Mouse (Mus musculus): ENCODE data around the gene Strada. TPM values are rescaled to one million over a fixed set of nuclear protein-coding genes. Genes with fewer than 3 reads are reported as not detected.
"Not testable (repeated sequence)": the region's sequence is repeated elsewhere in the genome, so short reads cannot be mapped to it uniquely, and the experiment has no call there.

Gene Strada
- total RNA-seq, 2 experiments from 2014 or later, result 27.5 to 28.2 TPM

GRCm38 (mm10) chr11:106159921-106160840, 41.8 kb downstream of the Strada start:
- peak; percentile 83 to 94 for DNase-seq (ENCODE audit: extremely low spot score in 1 of 2, low spot score in 2 of 2)
- intact Hi-C loops (cut with DNase I), result loop anchor here (2.0 kb wide), 1 partner anchor 33 kb away; no protein-coding TSS in a partner anchor

- peak in 1 of 2 experiments; percentile 76 for DNase-seq (ENCODE audit: extremely low spot score in 1 of 2, low spot score in 2 of 2)
- intact Hi-C loops (cut with DNase I), result no loop called here
These were observed 42.6 kb downstream of the Strada start for GRCm38 (mm10) chr11:106159216-106159920.

DNA sequence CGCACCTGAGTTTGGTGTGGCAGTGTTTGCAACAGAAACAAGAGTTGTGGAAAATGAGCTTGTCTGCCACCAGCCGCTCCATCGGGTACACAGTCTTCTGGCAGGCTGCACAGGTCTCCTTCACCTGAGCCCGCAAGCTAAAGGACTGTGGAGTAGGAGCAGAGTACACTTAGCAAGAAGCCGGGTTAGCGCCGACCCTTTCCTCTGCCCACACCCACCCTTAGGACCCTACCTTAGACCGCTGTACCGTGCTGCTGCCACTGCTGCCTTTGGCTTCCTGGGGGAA, 43.1 kb downstream of the Strada start:
- intact Hi-C loops (cut with DNase I), result no loop called here
- DNase-seq (ENCODE audit: extremely low spot score in 1 of 2, low spot score in 2 of 2), result no peak

DNA sequence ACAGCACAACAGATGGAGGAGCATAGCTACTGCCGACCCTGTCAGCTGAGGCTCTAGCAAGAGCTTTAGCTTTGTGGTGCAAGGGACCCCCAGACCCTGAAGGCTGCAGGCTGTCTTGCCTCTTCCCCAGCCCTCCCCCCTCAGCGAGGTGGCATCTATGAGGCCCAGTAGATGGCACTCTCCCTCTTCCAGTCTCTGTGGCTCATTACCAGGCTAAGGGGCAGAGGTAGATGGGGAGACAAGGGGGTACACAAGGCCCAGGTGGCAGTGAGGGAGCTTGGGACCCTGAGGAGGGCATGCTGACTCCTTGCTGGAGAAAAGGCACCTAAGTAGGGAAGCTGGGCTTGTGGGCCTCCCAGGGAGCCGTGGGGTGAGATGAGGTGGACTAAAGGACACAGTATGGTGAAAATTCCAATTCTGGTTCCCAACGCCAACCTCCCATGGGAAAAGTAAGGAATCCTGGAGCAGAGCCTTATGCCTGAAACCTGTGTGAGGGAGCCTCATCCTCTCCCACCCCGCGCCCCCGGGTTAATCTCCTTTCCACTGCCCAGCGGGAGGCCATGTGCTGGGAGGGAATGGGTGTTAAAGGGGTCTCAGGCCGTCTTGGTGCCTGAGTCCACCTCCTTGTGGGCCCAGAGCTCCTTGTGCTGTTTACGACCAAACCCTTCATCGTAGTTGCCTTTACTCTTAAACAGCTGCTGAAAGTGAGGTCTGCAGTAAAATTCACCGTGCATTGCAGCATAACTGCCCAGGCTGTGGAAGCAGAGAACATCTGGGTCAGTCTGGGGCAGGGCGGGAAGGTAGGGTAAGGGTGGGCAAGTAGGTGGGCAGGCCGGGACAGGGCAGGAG, 43.7 kb downstream of the Strada start:
- intact Hi-C loops (cut with DNase I), result no loop called here
- DNase-seq (ENCODE audit: extremely low spot score in 1 of 2, low spot score in 2 of 2), result peak in 1 of 2 experiments; percentile 54

DNA sequence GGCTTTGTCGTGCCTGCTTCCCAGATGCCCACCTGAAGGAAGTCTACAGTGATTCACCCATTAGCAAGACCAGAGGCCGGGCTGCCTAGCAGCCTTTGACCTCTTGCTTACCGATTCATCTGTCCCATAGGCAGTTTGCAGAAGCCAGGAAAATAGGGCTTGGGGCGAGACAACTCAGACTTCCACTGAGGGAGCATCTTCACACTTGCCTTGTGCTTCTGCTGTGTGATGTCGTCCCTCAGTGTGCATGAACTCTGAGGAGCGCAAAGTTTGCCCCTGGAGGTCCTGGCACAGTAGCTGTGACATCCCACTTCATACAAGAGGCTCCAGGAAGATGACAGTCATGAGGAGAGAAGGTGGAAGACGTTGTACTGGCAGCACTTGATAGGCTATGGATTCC, 44.8 kb downstream of the Strada start:
- intact Hi-C loops (cut with DNase I), result no loop called here
- DNase-seq (ENCODE audit: extremely low spot score in 1 of 2, low spot score in 2 of 2), result no peak

DNA sequence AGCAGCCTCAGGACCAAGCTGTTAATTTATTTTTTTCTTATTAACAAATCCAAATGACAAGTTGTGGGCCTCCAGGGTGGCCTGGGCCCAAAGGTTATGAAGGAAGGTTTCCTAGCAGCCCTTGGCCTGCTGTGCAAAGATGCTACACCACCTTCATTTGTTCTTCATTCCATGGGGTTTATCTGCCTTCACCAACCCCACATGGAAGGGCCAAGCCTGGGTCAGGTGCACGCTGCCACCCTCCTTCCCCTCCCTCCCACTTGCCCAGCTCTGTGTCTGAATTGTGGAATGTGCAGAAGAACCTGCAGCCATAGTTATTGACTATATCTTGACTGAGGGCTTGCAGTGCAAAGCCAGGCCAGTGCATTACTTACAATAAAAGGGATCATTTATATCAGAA, 45.7 kb downstream of the Strada start:
- no peak for DNase-seq (ENCODE audit: extremely low spot score in 1 of 2, low spot score in 2 of 2)
- intact Hi-C loops (cut with DNase I), result no loop called here

GRCm38 (mm10) chr11:106155761-106156160, 46.2 kb downstream of the Strada start:
- no peak for DNase-seq (ENCODE audit: extremely low spot score in 1 of 2, low spot score in 2 of 2)
- intact Hi-C loops (cut with DNase I), result no loop called here

DNA sequence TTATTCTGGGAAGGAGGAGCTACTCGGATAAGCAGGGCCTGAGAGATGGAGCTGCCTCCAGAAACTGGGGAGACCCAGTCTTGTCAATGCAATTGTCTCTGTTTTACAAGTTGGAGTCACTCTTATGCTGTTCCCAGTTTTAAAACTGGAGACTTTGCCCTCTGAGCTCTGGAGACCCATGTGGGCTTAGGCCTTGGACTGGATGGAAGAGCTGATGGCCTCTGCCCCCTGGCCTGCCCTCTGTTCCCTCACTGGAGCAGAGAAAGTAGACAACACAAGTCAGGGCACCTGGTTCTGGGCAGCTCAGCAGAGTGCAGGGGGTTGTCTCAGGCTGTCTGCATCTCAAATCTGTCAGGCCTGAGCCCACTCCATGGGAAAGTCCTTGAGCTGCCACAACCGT, 47.2 kb downstream of the Strada start:
- intact Hi-C loops (cut with DNase I), result no loop called here
- DNase-seq (ENCODE audit: extremely low spot score in 1 of 2, low spot score in 2 of 2), result no peak

DNA sequence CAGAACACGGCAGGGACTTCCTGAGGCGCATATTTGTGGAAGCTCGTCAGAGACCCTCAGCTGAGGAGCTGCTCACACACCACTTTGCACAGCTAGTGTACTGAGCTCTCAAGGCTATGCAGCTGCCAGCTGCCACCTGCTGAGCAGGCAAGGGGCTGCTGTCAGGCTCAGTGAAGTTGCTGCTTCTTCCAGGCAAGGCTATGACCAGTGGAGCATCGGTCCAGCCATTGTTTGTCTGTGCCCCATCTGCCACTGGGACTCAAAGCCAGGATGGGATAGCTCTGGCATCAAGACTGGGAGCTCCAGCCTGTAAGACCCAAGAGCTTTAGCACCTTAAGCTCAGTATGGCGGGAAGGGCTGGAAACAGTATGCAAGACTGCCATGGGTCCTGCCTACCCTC, 47.9 kb downstream of the Strada start:
- DNase-seq (ENCODE audit: extremely low spot score in 1 of 2, low spot score in 2 of 2), result no peak
- intact Hi-C loops (cut with DNase I), result no loop called here

DNA sequence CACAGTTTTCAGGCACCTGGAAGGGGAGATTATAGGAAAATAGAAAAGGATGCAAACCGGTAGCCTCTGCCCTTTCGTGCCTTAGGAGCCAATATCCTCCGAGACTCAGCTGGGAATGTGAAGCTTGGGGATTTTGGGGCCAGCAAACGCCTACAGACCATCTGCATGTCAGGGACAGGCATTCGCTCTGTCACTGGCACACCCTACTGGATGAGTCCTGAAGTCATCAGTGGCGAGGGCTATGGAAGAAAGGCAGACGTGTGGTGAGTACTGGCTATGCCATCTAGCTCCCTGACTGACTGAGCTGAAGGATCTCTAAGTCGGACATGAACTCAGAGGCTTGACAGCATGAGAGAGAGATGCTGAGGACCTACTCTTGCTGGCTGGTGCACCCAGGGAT, 49.8 kb downstream of the Strada start:
- intact Hi-C loops (cut with DNase I), result no loop called here
- no peak for DNase-seq (ENCODE audit: extremely low spot score in 1 of 2, low spot score in 2 of 2)

GRCm38 (mm10) chr11:106151219-106151618, 50.7 kb downstream of the Strada start:
- intact Hi-C loops (cut with DNase I), result no loop called here
- no peak for DNase-seq (ENCODE audit: extremely low spot score in 1 of 2, low spot score in 2 of 2)

- intact Hi-C loops (cut with DNase I), result loop anchor here (5.0 kb wide), 1 partner anchor 43 kb away; no protein-coding TSS in a partner anchor
- DNase-seq (ENCODE audit: extremely low spot score in 1 of 2, low spot score in 2 of 2), result peak; percentile 27 to 92
These were observed 67.1 kb downstream of the Strada start for GRCm38 (mm10) chr11:106134580-106135528.

- intact Hi-C loops (cut with DNase I), result loop anchor here (5.0 kb wide), 1 partner anchor 40 kb away; no protein-coding TSS in a partner anchor
- no peak for DNase-seq (ENCODE audit: extremely low spot score in 1 of 2, low spot score in 2 of 2)
These were observed 69.5 kb downstream of the Strada start for GRCm38 (mm10) chr11:106132516-106132915.

GRCm38 (mm10) chr11:106129477-106129876, 72.5 kb downstream of the Strada start:
- intact Hi-C loops (cut with DNase I), result no loop called here
- DNase-seq (ENCODE audit: extremely low spot score in 1 of 2, low spot score in 2 of 2), result no peak

DNA sequence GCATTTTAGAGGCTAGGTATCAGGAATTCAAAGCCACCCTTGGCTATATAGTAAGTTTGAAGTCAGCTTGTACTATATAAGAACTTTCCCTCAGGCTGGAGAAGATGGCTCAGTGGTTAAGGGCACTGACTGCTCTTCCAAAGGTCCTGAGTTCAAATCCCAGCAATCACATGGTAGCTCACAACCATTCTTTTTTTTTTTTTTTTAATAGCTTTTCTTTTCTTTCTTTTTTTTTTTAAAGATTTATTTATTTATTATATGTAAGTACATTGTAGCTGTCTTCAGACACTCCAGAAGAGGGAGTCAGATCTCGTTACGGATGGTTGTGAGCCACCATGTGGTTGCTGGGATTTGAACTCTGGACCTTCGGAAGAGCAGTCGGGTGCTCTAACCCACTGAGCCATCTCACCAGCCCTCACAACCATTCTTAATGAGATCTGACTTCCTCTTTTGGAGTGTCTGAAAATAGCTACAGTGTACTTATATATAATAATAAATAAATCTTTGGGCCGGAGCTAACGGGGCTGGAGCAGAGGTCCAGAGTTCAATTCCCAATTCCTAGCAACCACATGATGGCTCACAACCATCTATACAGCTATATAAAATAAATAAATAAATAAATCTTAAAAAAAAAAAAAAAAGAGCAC, 75.1 kb downstream of the Strada start:
- intact Hi-C loops (cut with DNase I), result not testable (repeated sequence)

DNA sequence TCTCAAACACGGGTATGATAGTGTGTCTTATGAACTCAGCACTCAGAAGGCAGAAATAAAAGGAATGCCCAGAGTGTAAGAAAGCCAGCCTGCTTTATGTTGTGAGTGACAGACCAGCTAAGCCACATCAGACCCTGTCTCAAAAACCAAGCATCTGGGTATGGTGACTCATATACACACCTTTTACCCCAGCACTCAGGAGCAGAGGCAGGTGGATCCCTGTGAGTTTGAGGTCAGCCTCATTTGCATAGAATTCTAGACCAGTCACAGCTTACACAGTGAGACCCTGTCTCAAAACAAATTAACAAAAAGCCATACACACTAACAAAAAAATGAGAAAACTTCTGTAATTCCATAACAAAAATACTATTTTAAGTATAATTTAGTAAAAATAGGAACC, 76.1 kb downstream of the Strada start:
- DNase-seq (ENCODE audit: extremely low spot score in 1 of 2, low spot score in 2 of 2), result no peak
- intact Hi-C loops (cut with DNase I), result no loop called here

More for the DNA sequence above, 75.1 kb downstream of the Strada start:
- not testable (repeated sequence) for DNase-seq (ENCODE audit: extremely low spot score in 1 of 2, low spot score in 2 of 2)

DNA sequence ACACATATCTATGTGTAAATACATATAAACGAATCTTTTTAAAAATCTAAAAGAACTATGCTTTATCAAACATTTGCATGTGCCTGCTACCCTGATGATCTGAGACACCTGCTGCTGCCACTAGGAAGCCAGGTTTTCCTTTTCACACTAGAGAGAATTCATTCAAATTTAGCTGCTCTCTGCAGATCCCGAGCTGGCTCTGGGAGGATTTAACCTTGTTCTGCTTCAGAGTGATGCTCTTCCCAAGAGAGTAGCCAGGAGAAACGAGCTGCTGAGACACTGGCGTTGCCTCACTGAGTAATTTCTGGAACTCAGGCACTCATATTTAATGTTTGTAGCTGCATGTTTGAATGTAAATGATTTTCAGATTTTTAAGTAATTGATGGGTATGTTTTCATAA, 77.2 kb downstream of the Strada start:
- intact Hi-C loops (cut with DNase I), result no loop called here

DNA sequence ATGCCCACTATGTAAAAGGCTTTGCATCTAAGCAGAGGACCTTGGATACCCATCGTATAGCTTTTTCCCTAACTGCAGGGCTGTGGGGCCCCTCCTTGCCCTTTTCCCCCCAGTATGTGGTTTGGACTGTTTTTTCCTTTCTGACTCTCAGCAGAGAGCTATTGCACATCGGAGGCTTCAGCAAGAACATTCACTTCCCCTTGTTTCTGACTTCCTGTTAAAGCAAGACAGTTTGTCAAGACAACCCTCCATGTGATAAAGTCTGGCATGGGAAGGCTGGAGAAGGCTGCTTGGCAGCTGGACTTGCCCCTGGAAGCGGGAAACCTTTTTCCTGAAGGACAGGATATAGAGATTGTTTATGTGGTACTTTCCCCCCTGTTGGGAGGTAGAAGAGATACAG, 79.2 kb downstream of the Strada start:
- intact Hi-C loops (cut with DNase I), result no loop called here
- DNase-seq (ENCODE audit: extremely low spot score in 1 of 2, low spot score in 2 of 2), result peak in 1 of 2 experiments; percentile 19

More for the DNA sequence above, 77.2 kb downstream of the Strada start:
- DNase-seq (ENCODE audit: extremely low spot score in 1 of 2, low spot score in 2 of 2), result no peak
